Mouse (Mus musculus): ENCODE results near the gene Olfr564.

The Olfr564 gene

DNA sequence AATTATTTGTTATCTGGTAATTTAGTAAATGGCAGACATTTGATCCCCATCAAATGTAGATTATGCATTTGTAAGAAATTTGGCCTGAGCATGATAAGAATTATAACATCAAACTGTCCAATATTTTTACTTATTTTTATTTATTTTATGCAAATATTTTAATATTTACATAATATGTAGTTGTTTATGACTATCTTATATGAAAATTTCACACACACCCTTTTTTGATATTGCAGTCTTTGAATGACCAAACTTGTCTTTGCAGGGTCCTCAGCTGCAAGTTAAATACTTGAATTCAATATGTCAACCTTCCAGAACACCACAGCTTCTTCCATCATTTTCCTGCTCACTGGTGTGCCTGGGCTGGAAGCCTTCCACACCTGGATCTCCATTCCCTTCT lies at the start of gene Olfr564:
Olfr564 (plus strand) TSS at position 301 of the 400 bp plus-strand sequence.
- no peak for DNase-seq

- DNase-seq = no peak
Measured at GRCm38 (mm10) chr7:102759266-102759665, 44.0 kb upstream of the Olfr564 start, which contains the start of the genes Olfr560 and Olfr78. Gene Olfr560 (minus strand): TSS chr7:102759366. Gene Olfr78 (minus strand): TSS chr7:102759471.

- DNase-seq = no peak
Measured at GRCm38 (mm10) chr7:102770921-102771320, 32.4 kb upstream of the Olfr564 start, which contains the start of gene Olfr561. Gene Olfr561 (plus strand): TSS chr7:102771221.
